In genomic region chr13:48878534-48878933, GRCm38 (mm10) we compare ENCODE assay signal across 8 mouse cellular contexts. TPM values are rescaled to one million over a fixed set of nuclear protein-coding genes. Genes with fewer than 3 reads are reported as not detected.
DNase-seq lines count a peak whose midpoint lies in the region; ATAC-seq lines count a peak whose summit lies in the region.

No protein-coding gene starts in this region.

- peak overlapping the region; percentile 79 for H3K27ac ChIP-seq in forebrain, embryonic 11.5 days (ENCODE audit: low read depth, low read length)
- H3K27ac ChIP-seq in heart, embryonic 16.5 days (ENCODE audit: low read length): peak overlapping the region; percentile 91
- H3K27ac ChIP-seq in liver, embryonic 15.5 days (replicated peaks): peak overlapping the region; percentile 82
- H3K27ac ChIP-seq in neural tube, embryonic 12.5 days: peak overlapping the region; percentile 76

- peaks cover 8% of the 10 kb centered on the region; the same call in 1 of the 2 replicates for H3K4me1 ChIP-seq in forebrain, embryonic 11.5 days (replicated peaks; ENCODE audit: control insufficient read depth, insufficient read depth, low read length)
- peaks cover 8% of the 10 kb centered on the region for H3K4me1 ChIP-seq in heart, embryonic 16.5 days (ENCODE audit: control insufficient read depth, insufficient read depth, low read length)
- H3K4me1 ChIP-seq in liver, embryonic 15.5 days (replicated peaks): peaks cover 12% of the 10 kb centered on the region
- peaks cover 6% of the 10 kb centered on the region for H3K4me1 ChIP-seq in neural tube, embryonic 12.5 days

- peak; percentile 96 to 97 for DNase-seq in CD8-positive naive resting alpha-beta T cell, adult 2 months (ENCODE audit: low read depth in 2 of 2, low spot score in 2 of 2)
- peak; percentile 93 for DNase-seq in c-Kit-positive CD71-negative TER-119-negative erythroid progenitor cells, embryonic 14.5 days (ENCODE audit: low read depth)
- DNase-seq in forebrain, embryonic 11.5 days (ENCODE audit: low spot score): peak; percentile 99
- DNase-seq in kidney, postnatal 36 days: peak; percentile 99 to 100
- DNase-seq in telencephalon, adult 2 months (ENCODE audit: low read depth, low spot score): peak; percentile 97

- H3K4me2 ChIP-seq in forebrain, embryonic 11.5 days (ENCODE audit: low read depth, low read length, severe bottlenecking): peak overlapping the region; percentile 69
- H3K4me2 ChIP-seq in heart, embryonic 16.5 days (ENCODE audit: low read depth, low read length): peak overlapping the region; percentile 89
- H3K4me2 ChIP-seq in liver, embryonic 15.5 days: peak overlapping the region; percentile 87
- H3K4me2 ChIP-seq in neural tube, embryonic 12.5 days (replicated peaks): peak overlapping the region; percentile 69

- peak; percentile 99 for ATAC-seq in forebrain, embryonic 11.5 days (replicated peaks; ENCODE audit: low FRiP score)
- peak; percentile 99 for ATAC-seq in heart, embryonic 16.5 days (replicated peaks; ENCODE audit: extremely low read depth, insufficient read depth, low FRiP score)
- peak; percentile 96 for ATAC-seq in liver, embryonic 15.5 days (ENCODE audit: insufficient read depth)
- ATAC-seq in neural tube, embryonic 12.5 days (ENCODE audit: low FRiP score, low read depth): peak; percentile 99

- peak overlapping the region; percentile 36 for H3K4me3 ChIP-seq in forebrain, embryonic 11.5 days (ENCODE audit: low read depth, low read length)
- H3K4me3 ChIP-seq in heart, embryonic 16.5 days (ENCODE audit: low read length): peak overlapping the region; percentile 54
- peak overlapping the region; percentile 59 for H3K4me3 ChIP-seq in liver, embryonic 15.5 days (replicated peaks)
- H3K4me3 ChIP-seq in neural tube, embryonic 12.5 days: peak overlapping the region; percentile 36

- H3K36me3 ChIP-seq in forebrain, embryonic 11.5 days (ENCODE audit: control insufficient read depth, insufficient read depth, low read length): no peaks in the 10 kb centered on the region; the same call in 1 of the 2 replicates
- peaks cover 12% of the 10 kb centered on the region for H3K36me3 ChIP-seq in heart, embryonic 16.5 days (ENCODE audit: control insufficient read depth, insufficient read depth)
- peaks cover 30% of the 10 kb centered on the region for H3K36me3 ChIP-seq in liver, embryonic 15.5 days (replicated peaks)
- peaks cover 30% of the 10 kb centered on the region for H3K36me3 ChIP-seq in neural tube, embryonic 12.5 days

- no peaks in the 10 kb centered on the region for H3K27me3 ChIP-seq in forebrain, embryonic 11.5 days (ENCODE audit: control insufficient read depth, insufficient read depth, low read length)
- no peaks in the 10 kb centered on the region for H3K27me3 ChIP-seq in heart, embryonic 16.5 days (ENCODE audit: control insufficient read depth, insufficient read depth, low read length)
- no peaks in the 10 kb centered on the region for H3K27me3 ChIP-seq in liver, embryonic 15.5 days
- no peaks in the 10 kb centered on the region for H3K27me3 ChIP-seq in neural tube, embryonic 12.5 days (replicated peaks)

- under 1% methylated on average over 36 of the region's 36 CpGs for WGBS in forebrain, embryonic 11.5 days
- under 1% methylated on average over 36 of the region's 36 CpGs for WGBS in heart, embryonic 16.5 days
- WGBS in liver, embryonic 15.5 days (ENCODE audit: insufficient replicate concordance): under 1% methylated on average over 36 of the region's 36 CpGs
- under 1% methylated on average over 36 of the region's 36 CpGs for WGBS in neural tube, embryonic 12.5 days

- peak overlapping the region; percentile 81 for H3K9ac ChIP-seq in forebrain, embryonic 11.5 days (ENCODE audit: low read length)
- H3K9ac ChIP-seq in heart, embryonic 16.5 days (ENCODE audit: low read length): peak overlapping the region; percentile 82
- H3K9ac ChIP-seq in liver, embryonic 15.5 days: peak overlapping the region; percentile 62
- peak overlapping the region; percentile 70 for H3K9ac ChIP-seq in neural tube, embryonic 12.5 days

- H3K9me3 ChIP-seq in forebrain, embryonic 11.5 days (ENCODE audit: control insufficient read depth, low read length): no peaks in the 10 kb centered on the region
- H3K9me3 ChIP-seq in heart, embryonic 16.5 days (replicated peaks; ENCODE audit: control insufficient read depth, low read length): no peaks in the 10 kb centered on the region
- H3K9me3 ChIP-seq in liver, embryonic 15.5 days (replicated peaks): no peaks in the 10 kb centered on the region
- H3K9me3 ChIP-seq in neural tube, embryonic 12.5 days: no peaks in the 10 kb centered on the region

RNA-seq across cellular contexts. Expression of gene Phf2, which starts 7.6 kb away (rescaled TPM):
- 14.3 and 14.6 TPM in 2 replicates for polyA plus RNA-seq in forebrain, embryonic 11.5 days (2014; fragmentation: Nextera tagmentation; extraction: Ambion mirVana)
- polyA plus RNA-seq in heart, embryonic 16.5 days (2015; fragmentation: Nextera tagmentation; extraction: Ambion mirVana): 4.4 TPM in 2 replicates
- 1.7 and 2.0 TPM in 2 replicates for polyA plus RNA-seq in liver, embryonic 15.5 days (2015; fragmentation: Nextera tagmentation; extraction: Ambion mirVana)
- polyA plus RNA-seq in neural tube, embryonic 12.5 days (2016; fragmentation: Nextera tagmentation; extraction: Ambion mirVana): 9.6 and 10.9 TPM in 2 replicates

Comparison
In these comparisons a context has a peak if more than half of its experiments do, and no peak if none do; other contexts are left out.
1. Peak in every context shown above with its lines: DNase-seq, ATAC-seq, H3K4me3 ChIP-seq and H3K27ac ChIP-seq.